Mouse (Mus musculus) monocyte, adult 2 months (primary cell): ENCODE measurements around the gene Pitx3.
"Not testable (repeated sequence)": the region's sequence is repeated elsewhere in the genome, so short reads cannot be mapped to it uniquely, and the experiment has no call there.

ENCODE experiments used
- DNase-seq, 2 experiments: peaks; one replicate each; pipeline ENCODE4 v3.0.0; 2022; ENCODE audit warnings: low spot score in 2 of 2, low read depth in 1 of 2

The Pitx3 gene

GRCm38 (mm10) chr19:46147511-46148371, at the start of gene Pitx3:
Gene Pitx3, minus strand, starts transcription at chr19:46148326.
- DNase-seq = no peak

DNA sequence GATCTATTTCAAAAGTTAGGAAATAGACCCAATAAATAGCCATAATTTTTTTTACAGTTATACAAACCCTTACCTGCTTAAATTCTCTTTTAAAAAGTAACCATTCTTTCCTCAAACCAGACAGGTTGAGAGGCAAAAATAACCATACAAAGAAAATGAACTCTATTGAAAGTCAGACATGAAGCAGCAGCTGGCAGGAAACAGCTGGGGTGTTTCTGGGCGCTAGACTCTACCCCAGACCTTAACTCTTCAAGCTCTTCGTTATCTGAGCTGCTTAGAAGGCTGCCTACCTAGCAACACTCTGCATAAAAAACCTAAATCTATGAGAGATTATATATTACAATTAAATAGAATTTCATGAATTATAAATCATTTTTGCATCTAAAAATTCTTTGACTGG, 39.1 kb upstream of the Pitx3 start:
- DNase-seq = no peak

DNA sequence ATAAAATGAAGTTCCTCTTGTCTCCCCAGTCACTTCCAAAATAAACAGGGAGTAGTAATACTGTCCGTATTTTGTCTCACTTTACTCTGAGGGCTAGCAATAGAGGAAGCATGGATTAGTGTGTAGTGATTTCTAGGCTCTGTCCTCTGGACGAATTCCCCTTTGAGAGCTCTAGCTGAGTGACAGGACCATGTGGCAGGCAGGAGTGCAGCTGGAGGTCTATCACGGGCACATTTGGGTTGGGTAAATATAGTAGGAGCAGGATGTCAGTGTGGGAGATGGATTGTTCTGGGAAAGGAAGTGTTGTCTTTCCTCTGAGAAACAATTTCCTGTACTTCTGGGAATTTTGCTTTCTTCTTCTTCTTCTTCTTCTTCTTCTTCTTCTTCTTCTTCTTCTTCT, 38.5 kb upstream of the Pitx3 start:
- no peak for DNase-seq

DNA sequence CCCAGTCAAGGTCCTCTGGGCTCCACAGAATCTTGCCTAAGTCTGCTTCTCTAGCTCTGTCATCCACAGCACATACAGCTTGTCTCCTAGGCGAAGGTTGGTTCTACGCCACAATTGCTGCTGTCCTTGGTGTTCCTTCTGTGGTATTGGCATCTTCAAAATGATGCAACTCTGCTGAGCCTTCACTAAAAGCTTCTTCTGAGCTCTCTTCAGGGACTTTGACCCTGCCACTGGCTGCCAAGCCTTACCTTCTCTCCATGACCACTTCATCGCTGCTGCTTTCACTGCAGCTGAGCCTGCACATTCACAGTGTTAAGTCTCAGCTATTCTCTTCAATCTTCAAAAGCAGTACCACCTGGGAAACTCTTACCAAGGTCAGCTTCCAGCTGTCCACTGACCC, 34.1 kb upstream of the Pitx3 start:
- no peak for DNase-seq

- no peak for DNase-seq
Measured at GRCm38 (mm10) chr19:46180274-46180673, 32.1 kb upstream of the Pitx3 start.

DNA sequence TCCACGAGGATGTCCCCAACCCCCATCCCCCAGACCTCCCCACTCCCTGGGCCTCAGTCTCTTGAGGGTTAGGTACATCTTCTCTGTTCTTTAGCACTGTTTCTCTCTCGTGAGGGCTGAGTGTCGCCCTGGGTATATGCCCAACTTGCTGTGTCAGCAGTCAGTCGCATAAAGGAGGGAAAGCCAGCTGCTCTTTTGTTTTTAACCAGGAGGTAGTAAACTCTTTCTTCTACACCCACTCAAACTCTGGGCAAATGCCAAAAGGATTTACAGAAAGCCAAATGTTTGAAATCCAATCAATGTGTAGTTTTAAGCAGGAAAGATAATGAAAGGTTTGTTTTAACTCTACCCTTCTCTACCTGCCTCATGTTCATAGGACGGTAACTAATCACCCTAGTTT, 28.9 kb upstream of the Pitx3 start:
- DNase-seq = no peak

GRCm38 (mm10) chr19:46175173-46175572, 27.0 kb upstream of the Pitx3 start:
- no peak for DNase-seq

- DNase-seq = no peak
Measured at GRCm38 (mm10) chr19:46172541-46172940, 24.4 kb upstream of the Pitx3 start.

- DNase-seq = no peak
Measured at GRCm38 (mm10) chr19:46169913-46170312, 21.8 kb upstream of the Pitx3 start.

GRCm38 (mm10) chr19:46169396-46169795, 21.3 kb upstream of the Pitx3 start:
- DNase-seq = no peak

DNA sequence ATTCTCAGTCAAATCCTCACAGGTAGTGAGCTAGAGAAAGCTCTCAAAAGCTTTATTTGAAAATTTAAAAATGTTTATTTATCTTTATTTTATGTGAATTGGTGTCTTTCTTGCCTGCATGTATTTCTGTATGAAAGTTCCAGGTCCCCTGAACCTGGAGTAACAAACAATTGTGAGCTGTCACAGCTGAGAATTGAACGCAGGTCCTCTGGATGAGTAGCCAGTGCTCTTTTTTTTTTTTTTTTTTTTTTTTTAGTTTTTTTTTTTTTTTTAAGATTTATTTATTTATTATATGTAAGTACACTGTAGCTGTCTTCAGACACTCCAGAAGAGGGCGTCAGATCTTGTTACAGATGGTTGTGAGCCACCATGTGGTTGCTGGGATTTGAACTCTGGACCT, 19.0 kb upstream of the Pitx3 start:
- not testable (repeated sequence) for DNase-seq

DNA sequence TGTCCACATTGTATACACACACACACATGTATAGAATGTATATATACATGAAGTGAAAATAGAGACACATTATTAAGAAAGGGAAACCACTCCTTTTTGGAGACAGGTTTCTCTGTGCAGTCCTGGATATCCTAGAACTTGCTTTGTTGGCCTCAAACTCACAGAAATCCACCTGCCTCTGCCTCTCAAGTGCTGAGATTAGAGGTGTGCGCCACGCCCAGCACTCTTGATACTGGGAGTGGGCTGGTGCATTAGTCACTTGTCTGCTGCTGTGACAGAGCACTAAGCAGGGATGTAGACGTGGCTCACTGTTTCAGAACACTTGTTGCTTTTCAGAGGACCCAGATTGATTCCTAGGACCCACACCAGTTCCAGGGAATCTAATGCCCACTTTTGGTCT, 17.8 kb upstream of the Pitx3 start:
- no peak for DNase-seq

DNA sequence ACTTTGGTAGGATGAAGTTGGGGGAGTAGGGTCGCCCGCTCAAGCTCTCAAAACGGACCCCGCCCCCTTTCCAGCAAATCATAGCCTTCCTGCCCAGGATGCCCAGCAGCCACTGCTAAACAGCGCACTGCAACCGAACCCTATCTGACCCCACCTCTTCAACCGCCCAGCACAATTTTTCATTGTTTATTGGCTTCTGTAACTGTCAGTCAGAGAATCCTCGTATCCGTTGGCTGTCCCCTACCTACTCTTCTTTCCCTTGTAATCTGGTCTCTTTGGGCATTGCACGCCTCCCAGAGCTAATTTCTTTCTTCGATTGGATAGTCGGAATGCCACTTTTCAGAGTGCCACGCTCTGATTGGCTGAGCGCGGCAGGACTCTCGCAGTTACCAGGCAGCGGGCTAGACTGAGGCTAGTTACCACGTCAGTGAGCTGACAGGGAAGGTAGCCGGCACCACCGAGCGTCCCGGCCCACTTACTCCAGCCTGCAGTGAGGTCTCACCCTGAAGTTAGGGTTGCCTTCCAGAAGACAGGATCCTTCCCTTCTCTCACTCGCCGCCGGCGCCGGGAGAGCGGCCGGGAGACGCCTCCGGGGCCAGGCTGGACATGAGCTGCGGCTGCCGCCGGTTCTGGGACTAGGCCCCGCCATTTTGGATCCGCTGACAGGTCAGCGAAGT, 4.1 kb upstream of the Pitx3 start, which contains the start of gene Gbf1:
Gene Gbf1, plus strand, starts transcription at position 383 of the 677 bp plus-strand sequence.
- DNase-seq = peak; percentile 84 to 88

DNA sequence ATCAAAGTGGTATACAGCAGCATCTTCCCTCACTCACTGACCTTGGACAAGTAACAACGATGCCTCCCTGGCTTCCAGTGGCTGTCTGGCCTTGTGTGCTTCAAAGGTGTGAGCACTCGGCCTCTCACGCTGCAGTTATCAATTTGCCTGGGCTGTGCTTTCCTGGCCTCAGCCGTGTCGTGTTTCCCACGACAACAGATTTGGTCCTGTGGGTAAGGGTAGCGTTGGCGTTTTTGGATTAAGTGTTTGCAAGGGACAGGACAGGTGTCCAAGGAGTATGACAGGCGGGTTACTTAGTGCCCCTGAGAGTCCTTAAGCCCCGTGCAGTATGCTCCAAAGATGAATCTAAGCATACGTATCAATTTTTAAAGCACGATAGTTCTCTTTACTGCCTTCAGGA, 965 bp upstream of the Pitx3 start:
- DNase-seq = no peak

GRCm38 (mm10) chr19:46148372-46148760, 240 bp upstream of the Pitx3 start:
- peak in 1 of 2 experiments; percentile 38 for DNase-seq

DNA sequence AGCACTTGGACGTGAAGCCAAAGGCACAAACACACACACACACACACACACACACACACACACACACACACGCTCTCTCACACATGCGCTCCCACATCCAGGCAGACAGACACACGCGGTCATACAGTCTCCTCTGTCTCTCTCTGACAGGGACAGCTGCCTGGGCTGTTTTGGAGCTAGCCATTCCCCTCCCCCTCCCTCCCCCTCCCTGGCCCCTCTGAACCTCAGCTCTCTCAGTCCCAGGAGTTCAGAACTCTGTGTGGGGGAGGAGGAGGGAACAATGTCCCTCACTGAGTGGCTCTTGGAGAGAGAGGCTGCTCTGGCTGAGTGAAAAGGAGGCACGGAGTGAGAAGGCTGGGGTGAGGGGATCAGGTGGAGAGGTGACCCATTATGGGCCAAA, 7.0 kb downstream of the Pitx3 start:
- DNase-seq = no peak

DNA sequence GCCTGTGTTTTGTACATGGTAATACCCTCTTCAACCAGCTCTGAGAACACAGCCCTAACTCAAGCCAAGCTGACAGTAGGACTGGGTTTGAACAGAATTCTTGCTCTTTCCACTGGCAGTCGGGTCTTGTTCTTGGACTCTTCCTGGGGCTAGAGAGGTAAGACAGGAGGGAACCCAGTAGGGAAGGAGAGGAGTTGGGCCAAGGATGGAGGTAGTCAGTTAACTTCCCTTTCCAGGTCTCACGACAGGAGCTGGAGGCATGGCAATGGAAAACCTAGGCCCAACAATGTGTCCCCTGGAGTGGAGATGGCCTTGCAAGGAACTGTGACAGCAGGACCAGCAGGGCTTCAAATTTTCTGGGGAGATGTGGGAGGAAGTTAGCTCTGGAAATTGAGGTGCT, 7.8 kb downstream of the Pitx3 start:
- no peak for DNase-seq

- DNase-seq = peak; percentile 38 to 67
Measured at GRCm38 (mm10) chr19:46136639-46137580, 11.2 kb downstream of the Pitx3 start.

DNA sequence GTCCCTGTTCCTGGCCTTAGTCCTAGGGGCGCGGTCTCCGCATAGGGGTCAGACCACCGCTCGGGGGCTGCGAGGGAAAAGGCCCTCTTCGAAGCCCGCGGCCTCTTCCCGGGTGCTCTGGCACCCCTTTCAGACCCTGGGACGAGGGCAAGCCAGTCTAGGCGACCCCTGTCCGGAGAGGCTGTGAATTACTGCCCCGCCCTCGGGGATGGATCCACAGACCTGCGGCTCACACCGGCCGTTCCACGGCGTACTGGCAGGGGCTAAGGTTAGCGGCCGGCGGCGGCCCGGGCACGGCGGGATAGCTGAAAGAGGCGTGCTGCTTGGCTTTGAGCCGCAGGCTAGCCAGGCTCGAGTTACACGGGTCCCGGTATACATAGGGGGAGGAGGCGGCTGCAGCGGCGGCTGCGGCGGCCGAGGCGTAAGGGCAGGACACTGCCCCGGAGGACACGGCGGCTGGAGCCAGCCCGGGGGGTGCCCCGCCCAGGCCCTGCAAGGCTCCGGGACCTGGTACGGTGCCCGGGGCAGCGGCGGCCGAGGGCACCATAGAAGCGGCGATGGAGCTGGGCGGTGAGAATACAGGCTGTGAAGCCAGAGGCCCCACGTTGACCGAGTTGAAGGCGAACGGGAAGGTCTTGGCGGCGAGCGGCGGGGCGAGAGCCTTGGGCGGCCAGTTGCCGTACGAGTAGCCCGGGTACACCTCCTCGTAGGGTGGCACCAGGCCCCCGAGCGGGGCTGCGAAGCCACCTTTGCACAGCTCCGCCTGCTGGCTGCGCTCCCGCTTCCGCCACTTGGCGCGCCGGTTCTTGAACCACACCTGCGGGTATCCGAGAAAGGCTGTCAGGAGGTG, 12.1 kb downstream of the Pitx3 start:
- peak in 1 of 2 experiments; percentile 28 for DNase-seq

- DNase-seq = peak; percentile 42 to 74
Measured at GRCm38 (mm10) chr19:46135297-46135696, 12.8 kb downstream of the Pitx3 start.
